Mouse (Mus musculus): ENCODE results near the gene Eya2. TPM values are rescaled to one million over a fixed set of nuclear protein-coding genes. Genes with fewer than 3 reads are reported as not detected.
A peak's percentile ranks its signal among the peaks of the same experiment; 100 is the strongest.

Gene Eya2
- polyA plus RNA-seq, 1 experiment from 2014 or later, result 3.2 TPM

DNA sequence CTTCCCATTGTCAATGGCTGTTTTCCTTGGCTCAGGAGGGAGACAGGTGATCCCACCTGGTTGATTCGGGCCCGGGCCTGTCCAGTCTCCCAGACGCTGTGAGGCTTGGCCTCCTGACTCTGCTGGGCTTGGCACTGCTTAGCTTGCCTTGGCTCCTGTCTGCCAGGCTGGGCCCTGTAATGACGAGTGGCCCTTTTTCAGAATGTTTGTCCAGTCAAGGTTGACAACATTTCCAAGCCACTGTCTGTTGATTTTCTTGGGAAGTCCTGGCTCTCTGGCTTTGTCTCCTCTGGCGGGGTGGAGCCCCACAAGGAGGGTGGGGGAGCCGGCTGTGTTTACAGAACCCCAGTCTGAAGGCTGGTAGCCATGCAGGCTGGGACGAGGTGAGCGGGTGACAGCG lies 49.2 kb downstream of the Eya2 start:
- no peak for ATAC-seq (ENCODE audit: low FRiP score, low TSS enrichment)
- WGBS, result 87% methylated on average over 9 of the region's 9 CpGs
- H3K4me2 ChIP-seq (ENCODE audit: low read length), result no peak overlapping the region

DNA sequence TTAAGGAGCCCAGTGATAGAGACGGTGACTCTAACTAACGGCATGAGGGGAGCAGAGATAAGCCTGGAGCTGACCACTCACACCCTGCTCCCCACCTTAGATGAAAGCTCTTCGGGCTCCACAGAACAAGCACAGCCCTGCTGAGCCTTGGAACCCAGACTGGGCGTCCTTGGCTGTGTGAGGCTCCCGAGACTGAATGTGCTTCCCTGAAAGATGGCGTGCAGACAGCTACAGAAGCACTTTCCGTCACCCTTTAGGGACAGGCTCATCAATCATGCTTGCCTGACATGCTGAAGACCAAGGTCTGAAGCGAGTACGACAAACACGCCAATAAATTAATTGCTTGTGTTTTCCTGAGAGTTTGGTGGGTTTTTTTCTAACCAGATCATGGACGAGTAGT lies 56.2 kb downstream of the Eya2 start:
- Histone ChIP-seq H3K36me3 (ENCODE audit: control insufficient read depth, insufficient read depth, low read length) (no peaks in the 10 kb centered on the region), H3K4me3 (replicated peaks; ENCODE audit: low read depth, low read length) (no peak overlapping the region), H3K9ac (replicated peaks; ENCODE audit: low read length) (no peak overlapping the region), H3K27ac (replicated peaks; ENCODE audit: low read depth, low read length) (no peak overlapping the region), H3K27me3 (ENCODE audit: control insufficient read depth, insufficient read depth, low read length) (no peaks in the 10 kb centered on the region), H3K9me3 (ENCODE audit: control insufficient read depth, low read length) (no peaks in the 10 kb centered on the region), H3K4me2 (ENCODE audit: low read length) (no peak overlapping the region), H3K4me1 (ENCODE audit: control insufficient read depth, insufficient read depth, low read length) (peaks cover 16% of the 10 kb centered on the region)
- ATAC-seq (ENCODE audit: low FRiP score, low TSS enrichment) (no peak), DNase-seq (no peak)
- 85% methylated on average over 11 of the region's 11 CpGs for WGBS

More for the DNA sequence above, 49.2 kb downstream of the Eya2 start:
- Histone ChIP-seq H3K4me1 (ENCODE audit: control insufficient read depth, insufficient read depth, low read length) (peaks cover 11% of the 10 kb centered on the region; the same call in 1 of the 2 replicates), H3K4me3 (replicated peaks; ENCODE audit: low read depth, low read length) (no peak overlapping the region), H3K36me3 (ENCODE audit: control insufficient read depth, insufficient read depth, low read length) (no peaks in the 10 kb centered on the region), H3K27me3 (ENCODE audit: control insufficient read depth, insufficient read depth, low read length) (no peaks in the 10 kb centered on the region), H3K9me3 (ENCODE audit: control insufficient read depth, low read length) (no peaks in the 10 kb centered on the region), H3K27ac (replicated peaks; ENCODE audit: low read depth, low read length) (no peak overlapping the region), H3K9ac (replicated peaks; ENCODE audit: low read length) (no peak overlapping the region)
- no peak for DNase-seq

DNA sequence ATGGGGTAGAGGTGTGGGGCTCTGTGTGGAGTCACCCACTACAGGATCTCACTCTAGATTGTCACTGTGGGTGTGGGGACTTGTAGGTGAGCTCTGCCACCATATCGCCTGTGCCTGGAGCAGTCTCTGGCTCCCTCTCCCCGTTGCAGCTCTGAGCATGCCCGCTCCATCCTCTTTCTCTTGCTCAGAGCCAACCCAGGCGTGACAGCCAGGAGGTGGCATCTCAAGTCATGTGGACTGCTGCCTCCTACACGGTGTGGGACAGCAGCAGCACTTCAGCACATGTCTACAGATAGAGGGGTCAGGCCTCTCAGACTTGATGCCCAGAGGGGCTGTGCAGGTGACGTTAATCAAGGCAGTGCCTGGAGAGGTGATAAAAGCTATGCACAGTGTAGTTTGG lies 57.4 kb downstream of the Eya2 start:
- 64% methylated on average over 6 of the region's 6 CpGs for WGBS
- ATAC-seq (ENCODE audit: low FRiP score, low TSS enrichment) (no peak), DNase-seq (no peak)
- Histone ChIP-seq H3K9ac (replicated peaks; ENCODE audit: low read length) (no peak overlapping the region), H3K27ac (replicated peaks; ENCODE audit: low read depth, low read length) (no peak overlapping the region), H3K36me3 (ENCODE audit: control insufficient read depth, insufficient read depth, low read length) (no peaks in the 10 kb centered on the region), H3K4me1 (ENCODE audit: control insufficient read depth, insufficient read depth, low read length) (peaks cover 21% of the 10 kb centered on the region), H3K4me2 (ENCODE audit: low read length) (no peak overlapping the region), H3K27me3 (ENCODE audit: control insufficient read depth, insufficient read depth, low read length) (no peaks in the 10 kb centered on the region), H3K9me3 (ENCODE audit: control insufficient read depth, low read length) (no peaks in the 10 kb centered on the region), H3K4me3 (replicated peaks; ENCODE audit: low read depth, low read length) (no peak overlapping the region)

DNA sequence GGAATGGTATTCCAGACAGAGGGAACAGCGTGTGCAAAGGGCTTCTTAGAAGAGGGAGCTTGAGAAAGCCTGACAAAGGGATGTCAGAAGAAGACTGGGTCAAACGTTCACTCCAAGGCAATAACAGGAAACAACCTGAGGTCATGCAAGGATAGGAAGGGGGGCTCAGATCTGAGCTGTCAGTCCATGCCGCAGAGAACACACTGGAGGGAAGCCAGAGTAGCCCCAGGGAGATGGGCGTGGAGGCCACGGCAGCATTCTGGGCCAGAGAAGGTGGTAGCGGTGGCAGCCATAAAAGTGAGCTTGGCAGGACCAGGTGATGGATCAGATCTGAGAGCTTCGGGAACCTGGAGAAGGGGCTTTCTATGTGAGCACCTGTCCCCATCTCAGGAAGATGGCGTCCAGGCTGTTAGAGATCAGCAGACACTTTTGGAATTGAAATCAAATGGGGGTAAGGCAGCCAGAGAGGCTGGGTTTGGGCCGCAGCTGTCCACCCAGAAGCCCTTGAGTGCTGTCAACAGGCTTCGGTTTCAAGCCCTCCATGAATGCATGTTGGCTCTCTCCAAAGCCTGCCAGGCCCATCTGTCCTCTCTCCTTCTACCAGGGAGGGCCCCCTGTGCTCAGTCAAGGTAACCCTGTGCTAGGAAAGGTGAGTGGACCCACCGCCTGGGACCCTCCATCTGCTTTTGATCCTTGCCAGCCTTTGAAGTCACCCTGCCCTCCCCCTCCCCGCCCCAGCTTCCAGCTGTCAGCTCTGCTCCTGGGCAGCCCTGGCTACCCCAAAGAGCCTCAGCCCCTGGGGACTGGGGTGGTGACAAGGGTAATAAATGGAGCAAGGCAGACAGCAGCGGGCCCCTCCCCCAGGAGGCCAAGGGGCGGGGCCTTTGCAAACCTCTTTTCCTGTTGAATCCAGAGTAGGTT lies 58.4 kb downstream of the Eya2 start:
- Histone ChIP-seq H3K36me3 (ENCODE audit: control insufficient read depth, insufficient read depth, low read length) (no peaks in the 10 kb centered on the region), H3K4me2 (ENCODE audit: low read length) (no peak overlapping the region), H3K9ac (replicated peaks; ENCODE audit: low read length) (no peak overlapping the region), H3K9me3 (ENCODE audit: control insufficient read depth, low read length) (no peaks in the 10 kb centered on the region), H3K27me3 (ENCODE audit: control insufficient read depth, insufficient read depth, low read length) (no peaks in the 10 kb centered on the region), H3K27ac (replicated peaks; ENCODE audit: low read depth, low read length) (0 out of 2 replicates have a peak overlapping the region, but pooled peaks have one; percentile 13), H3K4me3 (replicated peaks; ENCODE audit: low read depth, low read length) (no peak overlapping the region), H3K4me1 (ENCODE audit: control insufficient read depth, insufficient read depth, low read length) (peaks cover 24% of the 10 kb centered on the region)
- ATAC-seq (ENCODE audit: low FRiP score, low TSS enrichment) (peak; percentile 53; the same call in 1 of the 2 replicates), DNase-seq (peak; percentile 65)
- WGBS, result 46% methylated on average over 14 of the region's 14 CpGs

DNA sequence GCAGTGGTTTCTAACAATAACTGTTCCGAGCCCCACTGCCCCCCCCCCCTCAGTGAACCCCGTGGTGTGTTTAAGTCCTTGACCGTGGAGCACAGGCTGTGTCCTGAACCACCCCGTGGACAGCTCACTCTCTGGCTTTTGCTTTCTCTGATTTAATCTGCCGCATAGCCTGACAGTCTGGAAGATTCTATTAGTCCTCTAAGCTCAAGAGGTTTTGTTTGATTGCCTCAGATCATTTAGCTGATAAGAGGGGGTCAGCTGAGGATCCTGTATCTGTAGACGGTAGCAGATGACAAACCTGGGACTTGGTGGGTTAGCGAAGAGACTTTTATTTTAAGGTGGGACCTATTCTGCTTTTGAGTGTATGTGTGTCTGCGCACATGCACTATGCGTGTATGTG lies 59.3 kb downstream of the Eya2 start:
- H3K36me3 ChIP-seq (ENCODE audit: control insufficient read depth, insufficient read depth, low read length), result no peaks in the 10 kb centered on the region
- ATAC-seq (ENCODE audit: low FRiP score, low TSS enrichment) (no peak), DNase-seq (no peak)
- no peaks in the 10 kb centered on the region for H3K9me3 ChIP-seq (ENCODE audit: control insufficient read depth, low read length)
- H3K27me3 ChIP-seq (ENCODE audit: control insufficient read depth, insufficient read depth, low read length), result no peaks in the 10 kb centered on the region
- 49% methylated on average over 9 of the region's 9 CpGs for whole genome bisulfite sequencing
- no peak overlapping the region for H3K4me2 ChIP-seq (ENCODE audit: low read length)
- H3K4me1 ChIP-seq (ENCODE audit: control insufficient read depth, insufficient read depth, low read length), result peaks cover 24% of the 10 kb centered on the region
- H3K4me3 ChIP-seq (replicated peaks; ENCODE audit: low read depth, low read length), result no peak overlapping the region
- no peak overlapping the region for H3K27ac ChIP-seq (replicated peaks; ENCODE audit: low read depth, low read length)
- no peak overlapping the region for H3K9ac ChIP-seq (replicated peaks; ENCODE audit: low read length)

DNA sequence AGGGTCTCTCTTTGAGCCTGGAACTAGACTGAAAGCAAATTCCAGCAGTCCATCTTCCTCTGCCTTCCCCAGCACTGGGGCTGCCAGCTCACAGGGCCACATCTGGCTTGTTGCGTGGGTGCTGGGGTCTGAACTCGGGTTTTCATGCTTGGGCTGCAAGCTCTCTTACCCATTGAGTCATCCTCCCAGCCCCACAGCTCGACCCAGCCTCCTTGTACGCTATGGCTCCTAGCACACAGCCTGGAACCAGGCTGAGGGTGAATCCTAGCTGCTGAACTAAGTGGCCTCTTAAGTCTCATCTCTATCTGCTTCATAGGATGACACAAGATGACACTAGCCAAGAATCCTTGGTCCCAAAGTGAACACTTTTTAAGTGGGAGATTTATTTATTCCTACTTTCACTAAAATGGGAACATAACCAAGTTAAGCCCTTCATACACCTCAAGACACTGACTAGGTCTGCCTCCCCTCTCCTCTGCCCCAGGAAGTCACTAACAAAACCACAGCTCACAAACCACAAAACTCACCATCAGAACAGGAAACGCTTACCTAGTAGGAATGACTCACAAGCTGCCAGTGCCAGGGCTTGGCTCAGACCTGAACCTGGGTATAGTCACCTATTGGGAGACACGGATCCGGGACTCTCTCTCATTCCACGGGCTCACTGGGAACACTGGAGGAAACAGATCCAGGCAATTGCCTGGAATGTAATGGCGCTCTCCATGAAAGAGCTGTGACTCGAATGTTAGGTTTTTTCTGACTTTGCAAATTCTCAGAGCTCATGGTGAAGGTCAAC lies 60.1 kb downstream of the Eya2 start:
- Histone ChIP-seq H3K27me3 (ENCODE audit: control insufficient read depth, insufficient read depth, low read length) (no peaks in the 10 kb centered on the region), H3K9me3 (ENCODE audit: control insufficient read depth, low read length) (no peaks in the 10 kb centered on the region), H3K36me3 (ENCODE audit: control insufficient read depth, insufficient read depth, low read length) (no peaks in the 10 kb centered on the region), H3K9ac (replicated peaks; ENCODE audit: low read length) (no peak overlapping the region), H3K4me2 (ENCODE audit: low read length) (no peak overlapping the region), H3K27ac (replicated peaks; ENCODE audit: low read depth, low read length) (no peak overlapping the region), H3K4me3 (replicated peaks; ENCODE audit: low read depth, low read length) (no peak overlapping the region), H3K4me1 (ENCODE audit: control insufficient read depth, insufficient read depth, low read length) (peaks cover 24% of the 10 kb centered on the region)
- ATAC-seq (ENCODE audit: low FRiP score, low TSS enrichment) (no peak), DNase-seq (no peak)
- WGBS, result 88% methylated on average over 10 of the region's 10 CpGs

DNA sequence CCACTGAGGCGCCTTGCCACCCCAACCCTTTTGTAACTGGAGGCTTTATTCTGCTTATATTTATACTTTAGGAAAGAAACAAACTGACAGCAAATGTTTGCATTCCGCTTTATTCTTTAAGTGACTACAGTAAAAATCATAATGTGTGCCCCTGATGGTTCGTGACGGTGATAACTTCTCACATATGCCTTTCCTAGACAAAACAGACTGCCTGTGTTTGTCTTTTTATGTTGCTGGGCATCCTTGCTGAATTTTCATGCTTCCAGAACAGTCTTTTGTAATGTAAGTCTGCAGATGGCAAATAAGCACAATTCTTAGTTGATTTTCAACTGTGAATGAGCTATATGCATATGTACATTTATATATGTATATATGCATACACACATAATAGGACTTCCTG lies 61.7 kb downstream of the Eya2 start:
- Histone ChIP-seq H3K9ac (replicated peaks; ENCODE audit: low read length) (no peak overlapping the region), H3K4me2 (ENCODE audit: low read length) (no peak overlapping the region), H3K9me3 (ENCODE audit: control insufficient read depth, low read length) (no peaks in the 10 kb centered on the region), H3K4me1 (ENCODE audit: control insufficient read depth, insufficient read depth, low read length) (peaks cover 24% of the 10 kb centered on the region), H3K4me3 (replicated peaks; ENCODE audit: low read depth, low read length) (no peak overlapping the region), H3K27ac (replicated peaks; ENCODE audit: low read depth, low read length) (peak overlapping the region; percentile 32; the same call in 1 of the 2 replicates), H3K36me3 (ENCODE audit: control insufficient read depth, insufficient read depth, low read length) (no peaks in the 10 kb centered on the region), H3K27me3 (ENCODE audit: control insufficient read depth, insufficient read depth, low read length) (no peaks in the 10 kb centered on the region)
- WGBS, result 75% methylated on average over 4 of the region's 4 CpGs
- ATAC-seq (ENCODE audit: low FRiP score, low TSS enrichment) (no peak), DNase-seq (no peak)

DNA sequence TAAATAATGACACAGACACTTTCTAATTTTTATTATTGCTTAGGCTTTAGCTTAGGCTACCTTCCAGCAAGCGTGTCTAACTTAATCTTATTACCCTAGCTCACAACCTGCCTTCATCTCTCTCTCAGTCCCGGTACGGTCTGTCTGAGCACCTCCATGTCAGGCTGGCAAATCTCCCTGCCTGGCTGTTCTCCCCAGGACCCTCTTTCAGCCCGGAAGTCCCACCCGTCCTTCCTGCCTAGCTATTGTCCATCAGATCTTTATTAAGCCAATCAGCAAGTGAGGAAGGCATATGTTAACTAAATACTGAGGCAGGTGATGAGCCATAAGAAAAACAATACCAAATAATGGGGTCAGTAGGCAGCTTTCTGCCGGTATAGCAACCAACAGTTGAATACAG lies 62.1 kb downstream of the Eya2 start:
- no peaks in the 10 kb centered on the region for H3K27me3 ChIP-seq (ENCODE audit: control insufficient read depth, insufficient read depth, low read length)
- WGBS, result 24% methylated on average over 6 of the region's 6 CpGs
- H3K4me2 ChIP-seq (ENCODE audit: low read length), result no peak overlapping the region
- peak overlapping the region; percentile 32; the same call in 1 of the 2 replicates for H3K27ac ChIP-seq (replicated peaks; ENCODE audit: low read depth, low read length)
- H3K36me3 ChIP-seq (ENCODE audit: control insufficient read depth, insufficient read depth, low read length), result no peaks in the 10 kb centered on the region
- H3K4me3 ChIP-seq (replicated peaks; ENCODE audit: low read depth, low read length), result no peak overlapping the region
- no peak overlapping the region for H3K9ac ChIP-seq (replicated peaks; ENCODE audit: low read length)
- peaks cover 24% of the 10 kb centered on the region for H3K4me1 ChIP-seq (ENCODE audit: control insufficient read depth, insufficient read depth, low read length)
- no peaks in the 10 kb centered on the region for H3K9me3 ChIP-seq (ENCODE audit: control insufficient read depth, low read length)
- DNase-seq (peak; percentile 54), ATAC-seq (ENCODE audit: low FRiP score, low TSS enrichment) (no peak)

All from midbrain, embryonic 14.5 days (tissue).